24 mouse cellular contexts compared by ENCODE assay signal in genomic region chr12:4713361-4713760, GRCm38 (mm10). TPM values are rescaled to one million over a fixed set of nuclear protein-coding genes. Genes with fewer than 3 reads are reported as not detected.
DNase-seq lines count a peak whose midpoint lies in the region; ATAC-seq and TF ChIP-seq lines count a peak whose summit lies in the region.
"Had no signal": no experiment of that assay in that cellular context is flagged by ENCODE, and none has a peak within 500 bp of the region (broad histone marks: within the 10 kb centered on the region; RNA-seq: fewer than 3 reads in every experiment).

No protein-coding gene starts in this region.

- peak; percentile 56; the same call in 1 of the 2 replicates for ATAC-seq in heart, embryonic 16.5 days (replicated peaks; ENCODE audit: extremely low read depth, insufficient read depth, low FRiP score)
- ATAC-seq: activated CD4-positive, CD25-positive, alpha-beta regulatory T cell, adult 4 months; CD4-positive, CD25-positive, alpha-beta regulatory T cell, adult 4 months; forebrain, embryonic 13.5 days; forebrain, embryonic 15.5 days; Patski had no signal

- H3K36me3 ChIP-seq in heart, embryonic 16.5 days (ENCODE audit: control insufficient read depth, insufficient read depth): peaks cover 14% of the 10 kb centered on the region
- H3K36me3 ChIP-seq in testis, adult 2 months (ENCODE audit: control insufficient read depth, insufficient read depth, low read length): peaks cover 9% of the 10 kb centered on the region

- peak; percentile 55 for DNase-seq in heart, adult 11 months
- DNase-seq in heart, adult 18-20 months: no peak
- DNase-seq in heart, postnatal 36 days: no peak
- DNase-seq in testis, postnatal 14 days (ENCODE audit: low spot score): no peak
- DNase-seq: adrenal gland, adult 8-10 months; adrenal gland, postnatal 14 days; adrenal gland, postnatal 36 days; B cell, adult 2 months; cerebellum, adult 11-12 months; cerebellum, adult 2 months; cerebellum, adult 9-10 months; cerebellum, postnatal 10 days; cerebellum, postnatal 25 days had no signal

- H3K27me3 ChIP-seq in heart, embryonic 16.5 days (ENCODE audit: control insufficient read depth, insufficient read depth, low read length): no peaks in the 10 kb centered on the region
- no peaks in the 10 kb centered on the region for H3K27me3 ChIP-seq in testis, adult 2 months (ENCODE audit: control insufficient read depth, insufficient read depth, low read length)
- H3K27me3 ChIP-seq: CH12.LX; embryonic facial prominence, embryonic 12.5 days; forebrain, embryonic 13.5 days; forebrain, embryonic 15.5 days; Patski had no signal

- no peak overlapping the region for H3K27ac ChIP-seq in heart, embryonic 16.5 days (ENCODE audit: low read length)
- no peak overlapping the region for H3K27ac ChIP-seq in testis, adult 2 months (ENCODE audit: control insufficient read depth, insufficient read depth, low read depth, low read length)
- H3K27ac ChIP-seq: embryonic facial prominence, embryonic 10.5 days; embryonic facial prominence, embryonic 12.5 days; forebrain, embryonic 13.5 days; forebrain, embryonic 15.5 days had no signal

- intact Hi-C loops in heart, postnatal 36 days (cut with DNase I): no loop called here

- 47% methylated on average over 4 of the region's 4 CpGs for WGBS in heart, embryonic 16.5 days

- peaks cover 5% of the 10 kb centered on the region for H3K4me1 ChIP-seq in heart, embryonic 16.5 days (ENCODE audit: control insufficient read depth, insufficient read depth, low read length)
- no peaks in the 10 kb centered on the region; the same call in 1 of the 2 replicates for H3K4me1 ChIP-seq in testis, adult 2 months (ENCODE audit: control insufficient read depth, insufficient read depth, low read length)
- H3K4me1 ChIP-seq: embryonic facial prominence, embryonic 12.5 days; forebrain, embryonic 13.5 days; forebrain, embryonic 15.5 days had no signal

- no peak overlapping the region for H3K4me3 ChIP-seq in heart, embryonic 16.5 days (ENCODE audit: low read length)
- peak overlapping the region; percentile 86; the same call in 1 of the 2 replicates for H3K4me3 ChIP-seq in testis, adult 2 months (ENCODE audit: control insufficient read depth, low read depth, low read length)
- H3K4me3 ChIP-seq: embryonic facial prominence, embryonic 10.5 days; embryonic facial prominence, embryonic 12.5 days; forebrain, embryonic 13.5 days; forebrain, embryonic 15.5 days had no signal

- H3K9ac ChIP-seq in heart, embryonic 16.5 days (ENCODE audit: low read length): no peak overlapping the region
- H3K9ac ChIP-seq: embryonic facial prominence, embryonic 12.5 days; forebrain, embryonic 13.5 days; forebrain, embryonic 15.5 days had no signal

- no peaks in the 10 kb centered on the region for H3K9me3 ChIP-seq in heart, embryonic 16.5 days (replicated peaks; ENCODE audit: control insufficient read depth, low read length)
- H3K9me3 ChIP-seq: embryonic facial prominence, embryonic 10.5 days; embryonic facial prominence, embryonic 12.5 days; forebrain, embryonic 13.5 days; forebrain, embryonic 15.5 days; G1E had no signal

- no peak overlapping the region for H3K4me2 ChIP-seq in heart, embryonic 16.5 days (ENCODE audit: low read depth, low read length)
- H3K4me2 ChIP-seq: embryonic facial prominence, embryonic 12.5 days; forebrain, embryonic 13.5 days; forebrain, embryonic 15.5 days had no signal

- TF ChIP-seq CTCF in testis, adult 2 months (IDR thresholded peaks at IDR 0.05; ENCODE audit: control insufficient read depth, insufficient read depth, insufficient replicate concordance, low read depth, low read length): no peak

- TF ChIP-seq POLR2A in testis, adult 2 months (IDR thresholded peaks at IDR 0.05; ENCODE audit: control insufficient read depth, low read depth, low read length): no peak

RNA-seq across cellular contexts. Expression of gene Fam228a, which starts 24.9 kb away (rescaled TPM):
- under 1 TPM; 0.15 to 0.23 TPM for total RNA-seq in heart, adult 18-20 months (2021)
- 0.16 and 0.25 TPM in 2 replicates for polyA plus RNA-seq in heart, embryonic 16.5 days (2015; fragmentation: Nextera tagmentation; extraction: Ambion mirVana)
- not detected for total RNA-seq in heart, postnatal 36 days (2021)
- 14.6 TPM in 2 replicates for polyA plus RNA-seq in testis, adult 2 months (2012; rRNA removed)
- total RNA-seq: CH12.LX had no signal
- polyA plus RNA-seq: activated CD4-positive, CD25-positive, alpha-beta regulatory T cell, adult 4 months; G1E had no signal

RNA-seq across cellular contexts. Expression of gene Pfn4, which starts 55.5 kb away (rescaled TPM):
- total RNA-seq in heart, adult 18-20 months (2021): 1 to 10 TPM; 4.1 to 4.2 TPM
- polyA plus RNA-seq in heart, embryonic 16.5 days (2015; fragmentation: Nextera tagmentation; extraction: Ambion mirVana): 2.0 and 2.3 TPM in 2 replicates
- 1 to 10 TPM; 2.2 to 3.4 TPM for total RNA-seq in heart, postnatal 36 days (2021)
- polyA plus RNA-seq in testis, adult 2 months (2012; rRNA removed): 165 and 173 TPM in 2 replicates
- total RNA-seq: CH12.LX had no signal
- polyA plus RNA-seq: activated CD4-positive, CD25-positive, alpha-beta regulatory T cell, adult 4 months; G1E had no signal

RNA-seq across cellular contexts. Expression of gene Fam228b, which starts 55.7 kb away (rescaled TPM):
- total RNA-seq in heart, adult 18-20 months (2021): 1 to 10 TPM; 3.1 to 3.4 TPM
- 1.5 and 3.0 TPM in 2 replicates for polyA plus RNA-seq in heart, embryonic 16.5 days (2015; fragmentation: Nextera tagmentation; extraction: Ambion mirVana)
- total RNA-seq in heart, postnatal 36 days (2021): 1 to 10 TPM; 2.0 to 3.4 TPM
- 13.5 and 16.7 TPM in 2 replicates for polyA plus RNA-seq in testis, adult 2 months (2012; rRNA removed)
- polyA plus RNA-seq: activated CD4-positive, CD25-positive, alpha-beta regulatory T cell, adult 4 months; G1E had no signal
